Mouse (Mus musculus) CD8-positive naive resting alpha-beta T cell, adult 57 days (primary cell): ENCODE data around the gene Rhox4d. TPM values are rescaled to one million over a fixed set of nuclear protein-coding genes. Genes with fewer than 3 reads are reported as not detected.

ENCODE experiments used
- total RNA-seq: library from RNA; stranded (reverse); gene quantifications from one replicate; pipeline ENCODE4 v1.2.4, GENCODE M21; 2023

Gene Rhox4d
- total RNA-seq = not detected

GRCm38 (mm10) chrX:37514059-37514458 lies at the start of gene Rhox4d:
TSS of gene Rhox4d (plus strand) at chrX:37514359.

GRCm38 (mm10) chrX:37480037-37480436 lies 34.1 kb upstream of the Rhox4d start, which contains the start of gene Rhox4c:
TSS of gene Rhox4c (plus strand) at chrX:37480337.

GRCm38 (mm10) chrX:37530152-37530551 lies 16.0 kb downstream of the Rhox4d start, which contains the start of gene Rhox2e:
TSS of gene Rhox2e (plus strand) at chrX:37530452.

GRCm38 (mm10) chrX:37541719-37542118 lies 27.6 kb downstream of the Rhox4d start, which contains the start of gene Rhox3e:
TSS of gene Rhox3e (plus strand) at chrX:37542019.

GRCm38 (mm10) chrX:37557112-37557511 lies 43.0 kb downstream of the Rhox4d start, which contains the start of gene Rhox4e:
TSS of gene Rhox4e (plus strand) at chrX:37557412.

Other genes starting within 250 kb of the Rhox4d start
- not detected for gene Rhox4a, start 249.0 kb upstream of the Rhox4d start, total RNA-seq
- not detected for gene Rhox3a2, start 134.3 kb upstream of the Rhox4d start, total RNA-seq
- gene Rhox4a2, start 123.5 kb upstream of the Rhox4d start, total RNA-seq = not detected
- gene Rhox2b, start 102.3 kb upstream of the Rhox4d start, total RNA-seq = not detected
- not detected for gene Rhox4b, start 81.9 kb upstream of the Rhox4d start, total RNA-seq
- not detected for gene Rhox2c, start 60.7 kb upstream of the Rhox4d start, total RNA-seq
- gene Rhox3c, start 55.8 kb upstream of the Rhox4d start, total RNA-seq = not detected
- gene Rhox4c, start 34.0 kb upstream of the Rhox4d start, total RNA-seq = not detected
- not detected for gene Rhox2d, start 20.9 kb upstream of the Rhox4d start, total RNA-seq
- not detected for gene Rhox2e, start 16.1 kb downstream of the Rhox4d start, total RNA-seq
- gene Rhox3e, start 27.7 kb downstream of the Rhox4d start, total RNA-seq = not detected
- gene Rhox4e, start 43.1 kb downstream of the Rhox4d start, total RNA-seq = not detected
- gene Rhox2f, start 57.0 kb downstream of the Rhox4d start, total RNA-seq = not detected
- gene Rhox3f, start 66.6 kb downstream of the Rhox4d start, total RNA-seq = not detected
- not detected for gene Rhox4f, start 93.3 kb downstream of the Rhox4d start, total RNA-seq
- gene Rhox3g, start 114.3 kb downstream of the Rhox4d start, total RNA-seq = not detected
- gene Rhox2g, start 129.1 kb downstream of the Rhox4d start, total RNA-seq = not detected
- not detected for gene Rhox4g, start 137.0 kb downstream of the Rhox4d start, total RNA-seq
- gene Rhox3h, start 154.4 kb downstream of the Rhox4d start, total RNA-seq = not detected
- gene Rhox2h, start 158.9 kb downstream of the Rhox4d start, total RNA-seq = not detected